Mouse (Mus musculus): ENCODE measurements around the gene Fuk. TPM values are rescaled to one million over a fixed set of nuclear protein-coding genes. Genes with fewer than 3 reads are reported as not detected.
"Not testable (repeated sequence)": the region's sequence is repeated elsewhere in the genome, so short reads cannot be mapped to it uniquely, and the experiment has no call there.

Gene Fuk
- polyA plus RNA-seq, 1 experiment from 2014 or later: 4.8 TPM

DNA sequence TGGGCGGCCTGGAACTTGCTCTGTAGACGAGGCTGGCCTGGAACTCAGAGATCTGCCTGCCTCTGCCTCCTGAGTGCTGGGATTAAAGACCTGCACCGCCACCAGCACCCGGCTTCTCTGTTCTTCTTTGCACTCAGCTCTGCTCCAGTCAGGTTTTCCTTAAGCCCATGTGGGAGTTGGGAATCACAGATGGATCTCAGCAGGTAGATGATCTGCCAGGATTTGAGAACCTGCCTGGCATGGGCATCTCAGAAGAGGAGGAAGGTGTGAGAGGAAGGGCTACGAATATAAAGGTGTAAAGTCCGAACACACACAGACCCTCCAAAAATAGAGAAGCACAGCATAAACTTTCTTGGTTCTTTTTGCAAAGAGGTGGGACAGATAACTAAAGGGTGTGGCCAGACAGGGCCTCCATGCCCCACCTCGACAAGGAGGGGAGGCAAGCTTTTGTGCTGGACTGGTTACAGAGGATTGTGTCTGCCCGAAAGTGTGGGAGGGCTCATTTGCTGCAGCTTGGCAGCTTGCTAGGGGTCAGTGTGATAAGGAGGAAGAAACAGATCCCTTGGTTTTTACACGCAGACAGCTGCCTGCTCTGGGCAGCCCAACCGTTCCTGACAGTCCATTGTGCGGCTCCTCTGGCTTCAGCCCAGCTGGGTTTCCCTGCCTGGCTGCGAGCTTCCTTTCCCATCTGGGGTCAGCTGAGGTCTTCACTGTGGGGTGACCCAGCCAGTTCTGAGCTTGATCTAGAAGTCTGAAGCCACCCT lies 29.1 kb upstream of the Fuk start:
- no peak overlapping the region; the same call in 1 of the 2 replicates for H3K9ac ChIP-seq
- no peaks in the 10 kb centered on the region for H3K36me3 ChIP-seq
- no peaks in the 10 kb centered on the region for H3K27me3 ChIP-seq
- H3K4me1 ChIP-seq (replicated peaks): peaks cover 26% of the 10 kb centered on the region
- peak; percentile 89 for ATAC-seq (replicated peaks; ENCODE audit: insufficient number of reproducible peaks, insufficient read depth, low FRiP score, low read depth)
- peak overlapping the region; percentile 25 for H3K27ac ChIP-seq
- H3K4me2 ChIP-seq: peak overlapping the region; percentile 17; the same call in 1 of the 2 replicates
- no peaks in the 10 kb centered on the region for H3K9me3 ChIP-seq (replicated peaks)
- 42% methylated on average over 12 of the region's 12 CpGs for WGBS
- H3K4me3 ChIP-seq: no peak overlapping the region

DNA sequence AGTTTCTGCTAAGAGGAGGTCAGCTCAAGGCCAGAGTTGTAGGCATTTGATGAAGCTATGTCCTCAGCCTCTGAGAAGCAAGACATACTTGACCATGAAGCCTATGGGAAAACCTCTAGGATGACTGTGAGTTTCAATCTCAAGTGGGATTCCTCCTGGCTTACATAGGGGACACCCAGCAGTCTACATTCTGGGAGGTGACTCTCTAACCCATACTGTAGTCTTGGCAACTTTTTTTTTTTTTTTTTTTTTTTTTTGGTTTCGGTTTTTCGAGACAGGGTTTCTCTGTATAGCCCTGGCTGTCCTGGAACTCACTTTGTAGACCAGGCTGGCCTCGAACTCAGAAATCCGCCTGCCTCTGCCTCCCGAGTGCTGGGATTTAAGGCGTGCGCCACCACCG lies 27.4 kb upstream of the Fuk start:
- H3K9ac ChIP-seq; H3K4me3 ChIP-seq; ATAC-seq (replicated peaks; ENCODE audit: insufficient number of reproducible peaks, insufficient read depth, low FRiP score, low read depth); H3K27ac ChIP-seq; H3K4me2 ChIP-seq; H3K36me3 ChIP-seq; H3K27me3 ChIP-seq; H3K9me3 ChIP-seq (replicated peaks): not testable (repeated sequence)
- WGBS: 89% methylated on average over 8 of the region's 8 CpGs
- peaks cover 27% of the 10 kb centered on the region for H3K4me1 ChIP-seq (replicated peaks)

DNA sequence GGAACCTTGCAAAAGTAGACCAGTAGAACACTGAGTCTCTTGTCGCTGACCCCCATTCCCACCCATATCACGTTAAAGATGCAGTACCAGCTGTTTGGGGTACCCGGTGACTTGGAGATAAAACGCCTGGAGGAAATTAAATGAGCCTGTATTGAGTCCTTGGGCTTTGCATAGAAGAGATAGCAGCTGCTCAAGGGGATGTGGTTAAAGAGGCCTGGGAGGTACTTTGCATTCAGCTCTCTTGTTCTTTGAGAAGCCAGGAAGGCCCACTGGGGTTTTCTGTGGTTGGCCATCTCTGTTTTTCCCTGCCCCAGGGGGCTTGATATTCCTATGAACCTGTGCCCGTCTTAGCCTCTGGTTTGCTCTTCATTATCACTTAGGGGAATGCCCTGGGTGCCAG lies 26.8 kb upstream of the Fuk start:
- no peak for ATAC-seq (replicated peaks; ENCODE audit: insufficient number of reproducible peaks, insufficient read depth, low FRiP score, low read depth)
- Histone ChIP-seq H3K9ac (no peak overlapping the region), H3K4me3 (no peak overlapping the region), H3K4me2 (no peak overlapping the region), H3K36me3 (no peaks in the 10 kb centered on the region), H3K27ac (no peak overlapping the region), H3K4me1 (replicated peaks) (peaks cover 27% of the 10 kb centered on the region), H3K9me3 (replicated peaks) (no peaks in the 10 kb centered on the region), H3K27me3 (no peaks in the 10 kb centered on the region)
- WGBS: 52% methylated on average over 5 of the region's 5 CpGs

DNA sequence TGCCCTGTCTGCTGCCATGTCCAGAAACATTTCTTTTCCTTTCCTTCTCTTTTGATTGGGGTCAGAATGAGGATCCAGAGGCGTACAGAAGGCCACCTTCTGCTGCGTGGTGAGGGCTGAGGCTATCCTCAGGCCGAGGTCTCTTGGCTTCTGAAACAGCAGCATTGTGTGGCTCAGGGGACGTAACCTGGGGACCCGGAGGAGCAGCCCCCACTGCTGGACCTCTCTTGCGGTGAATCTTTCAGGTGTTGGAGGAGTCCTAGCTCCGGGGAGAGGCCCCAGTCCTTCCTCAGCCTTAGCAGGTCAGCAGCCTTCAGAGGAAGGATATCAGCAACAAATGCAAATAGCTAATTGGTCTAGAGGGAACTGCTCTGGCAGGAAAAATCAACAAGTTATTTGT lies 26.1 kb upstream of the Fuk start:
- Histone ChIP-seq H3K36me3 (no peaks in the 10 kb centered on the region), H3K27me3 (no peaks in the 10 kb centered on the region), H3K9me3 (replicated peaks) (no peaks in the 10 kb centered on the region), H3K9ac (no peak overlapping the region), H3K4me1 (replicated peaks) (peaks cover 27% of the 10 kb centered on the region), H3K4me3 (no peak overlapping the region), H3K27ac (no peak overlapping the region), H3K4me2 (no peak overlapping the region)
- 76% methylated on average over 7 of the region's 7 CpGs for WGBS
- ATAC-seq (replicated peaks; ENCODE audit: insufficient number of reproducible peaks, insufficient read depth, low FRiP score, low read depth): no peak

DNA sequence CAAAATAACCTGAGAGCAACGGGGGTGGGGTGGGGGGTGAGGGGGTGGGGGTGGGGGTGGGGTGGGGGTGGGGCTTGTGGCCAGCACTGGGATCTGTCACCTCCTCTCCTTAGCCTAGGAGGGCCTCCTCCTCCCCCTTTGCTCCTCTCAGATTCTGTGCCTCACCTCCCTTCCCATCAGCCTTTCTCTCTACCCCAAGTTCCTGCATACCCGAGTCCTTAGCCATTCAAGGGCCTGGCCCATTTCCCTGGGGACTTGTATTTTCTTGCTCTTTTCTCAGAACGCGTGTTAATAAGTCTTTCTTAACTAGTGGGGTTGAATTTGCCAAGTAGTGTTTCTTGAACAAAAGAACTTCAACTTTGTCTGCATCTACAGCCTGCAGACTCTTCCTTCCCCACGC lies 24.4 kb upstream of the Fuk start:
- Histone ChIP-seq H3K36me3 (no peaks in the 10 kb centered on the region), H3K4me3 (no peak overlapping the region), H3K4me2 (no peak overlapping the region), H3K9ac (no peak overlapping the region), H3K9me3 (replicated peaks) (no peaks in the 10 kb centered on the region), H3K27me3 (no peaks in the 10 kb centered on the region), H3K4me1 (replicated peaks) (peaks cover 24% of the 10 kb centered on the region), H3K27ac (no peak overlapping the region)
- 44% methylated on average over 5 of the region's 5 CpGs for WGBS
- no peak for ATAC-seq (replicated peaks; ENCODE audit: insufficient number of reproducible peaks, insufficient read depth, low FRiP score, low read depth)

DNA sequence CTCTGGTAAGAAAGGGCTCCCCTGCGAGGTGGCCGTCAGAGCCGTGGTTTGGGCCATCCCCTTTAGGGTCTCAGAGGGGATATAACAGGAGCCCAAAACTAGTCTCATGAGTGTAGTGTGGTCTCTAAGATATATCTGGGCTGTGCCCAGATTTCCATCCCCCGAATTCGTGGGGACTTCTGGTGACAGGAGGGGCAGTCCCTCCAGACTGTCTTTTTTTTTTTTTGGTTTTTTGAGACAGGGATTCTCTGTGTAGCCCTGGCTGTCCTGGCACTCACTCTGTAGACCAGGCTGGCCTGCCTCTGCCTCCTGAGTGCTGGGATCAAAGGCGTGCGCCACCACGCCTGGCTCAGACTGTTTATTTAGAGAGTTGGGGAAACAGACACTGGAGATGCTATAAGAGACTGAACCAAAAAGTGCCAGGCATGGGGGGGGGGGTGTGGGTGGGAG lies 23.4 kb upstream of the Fuk start:
- Histone ChIP-seq H3K4me3 (no peak overlapping the region), H3K9me3 (replicated peaks) (no peaks in the 10 kb centered on the region), H3K36me3 (no peaks in the 10 kb centered on the region), H3K27ac (no peak overlapping the region), H3K27me3 (no peaks in the 10 kb centered on the region), H3K4me2 (no peak overlapping the region), H3K4me1 (replicated peaks) (peaks cover 24% of the 10 kb centered on the region), H3K9ac (no peak overlapping the region)
- ATAC-seq (replicated peaks; ENCODE audit: insufficient number of reproducible peaks, insufficient read depth, low FRiP score, low read depth): no peak
- WGBS: 71% methylated on average over 8 of the region's 8 CpGs

DNA sequence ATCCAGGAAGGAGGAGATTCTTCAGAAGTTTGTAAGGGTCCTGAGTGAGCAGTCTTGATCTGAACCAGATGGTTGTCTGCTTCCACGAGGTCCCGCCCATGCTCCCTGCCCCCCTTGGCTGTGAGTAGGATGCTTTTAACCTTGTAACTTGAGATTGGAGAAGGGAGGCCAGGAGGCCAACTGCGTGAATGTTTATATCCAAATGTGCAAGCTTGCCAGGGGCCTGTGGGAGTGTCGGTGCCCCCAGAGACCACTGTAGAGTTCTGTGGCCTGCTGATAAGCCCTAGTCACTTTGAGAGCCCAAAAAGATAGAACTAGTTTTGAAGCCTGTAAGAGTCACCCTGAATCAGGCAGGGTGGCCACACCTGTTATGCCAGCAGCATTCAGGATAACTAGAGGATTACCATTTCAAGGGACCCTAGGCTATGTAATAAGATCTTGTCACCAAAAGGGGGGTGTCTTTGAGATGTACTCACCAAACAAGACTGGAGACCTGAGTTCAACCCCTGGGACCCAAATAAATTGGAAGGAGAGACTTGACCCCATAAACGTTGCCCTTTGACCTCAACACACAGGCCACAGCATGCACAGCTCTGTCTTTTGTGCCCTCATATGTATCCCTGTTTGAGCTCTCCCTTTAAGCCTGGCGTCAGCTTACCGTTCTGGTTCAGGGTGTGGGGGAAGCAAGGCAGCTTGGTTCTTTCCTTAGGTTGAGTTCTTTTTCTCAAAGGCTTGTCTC lies 19.4 kb upstream of the Fuk start:
- Histone ChIP-seq H3K4me3 (peak overlapping the region; percentile 84), H3K9me3 (replicated peaks) (no peaks in the 10 kb centered on the region), H3K9ac (peak overlapping the region; percentile 94; the same call in 1 of the 2 replicates), H3K4me2 (peak overlapping the region; percentile 73), H3K4me1 (replicated peaks) (peaks cover 26% of the 10 kb centered on the region), H3K27ac (no peak overlapping the region), H3K36me3 (no peaks in the 10 kb centered on the region), H3K27me3 (no peaks in the 10 kb centered on the region)
- 31% methylated on average over 7 of the region's 7 CpGs for WGBS
- ATAC-seq (replicated peaks; ENCODE audit: insufficient number of reproducible peaks, insufficient read depth, low FRiP score, low read depth): no peak

DNA sequence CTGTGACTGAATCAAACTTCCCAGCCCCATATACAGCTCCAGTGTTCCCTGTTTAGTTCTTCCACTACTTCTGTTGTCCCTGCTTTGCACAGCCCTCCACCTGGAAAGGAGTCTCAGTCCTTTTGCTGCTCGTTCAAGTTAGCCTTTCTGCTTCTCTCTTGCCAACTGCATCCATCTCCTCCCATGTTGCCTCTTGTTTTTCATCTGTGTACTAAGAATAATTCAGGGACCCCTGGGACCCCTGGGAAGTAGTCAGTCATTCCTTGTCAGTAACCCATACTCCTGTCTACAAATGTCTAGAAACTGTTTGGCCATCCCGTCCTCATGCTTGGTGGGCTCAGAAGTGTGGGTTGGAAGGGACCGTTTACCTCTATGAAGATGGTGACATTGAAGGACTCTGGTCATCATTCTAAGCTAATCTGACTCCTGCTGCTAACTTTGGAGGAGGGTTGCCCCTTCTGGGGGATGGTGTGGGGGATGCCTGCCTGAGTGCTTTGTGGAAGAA lies 18.5 kb upstream of the Fuk start:
- Histone ChIP-seq H3K4me1 (replicated peaks) (peaks cover 22% of the 10 kb centered on the region), H3K4me2 (peak overlapping the region; percentile 73), H3K27ac (peak overlapping the region; percentile 81), H3K9ac (peak overlapping the region; percentile 94), H3K27me3 (no peaks in the 10 kb centered on the region), H3K9me3 (replicated peaks) (no peaks in the 10 kb centered on the region), H3K4me3 (peak overlapping the region; percentile 84), H3K36me3 (no peaks in the 10 kb centered on the region)
- ATAC-seq (replicated peaks; ENCODE audit: insufficient number of reproducible peaks, insufficient read depth, low FRiP score, low read depth): no peak
- 17% methylated on average over 3 of the region's 3 CpGs for WGBS

DNA sequence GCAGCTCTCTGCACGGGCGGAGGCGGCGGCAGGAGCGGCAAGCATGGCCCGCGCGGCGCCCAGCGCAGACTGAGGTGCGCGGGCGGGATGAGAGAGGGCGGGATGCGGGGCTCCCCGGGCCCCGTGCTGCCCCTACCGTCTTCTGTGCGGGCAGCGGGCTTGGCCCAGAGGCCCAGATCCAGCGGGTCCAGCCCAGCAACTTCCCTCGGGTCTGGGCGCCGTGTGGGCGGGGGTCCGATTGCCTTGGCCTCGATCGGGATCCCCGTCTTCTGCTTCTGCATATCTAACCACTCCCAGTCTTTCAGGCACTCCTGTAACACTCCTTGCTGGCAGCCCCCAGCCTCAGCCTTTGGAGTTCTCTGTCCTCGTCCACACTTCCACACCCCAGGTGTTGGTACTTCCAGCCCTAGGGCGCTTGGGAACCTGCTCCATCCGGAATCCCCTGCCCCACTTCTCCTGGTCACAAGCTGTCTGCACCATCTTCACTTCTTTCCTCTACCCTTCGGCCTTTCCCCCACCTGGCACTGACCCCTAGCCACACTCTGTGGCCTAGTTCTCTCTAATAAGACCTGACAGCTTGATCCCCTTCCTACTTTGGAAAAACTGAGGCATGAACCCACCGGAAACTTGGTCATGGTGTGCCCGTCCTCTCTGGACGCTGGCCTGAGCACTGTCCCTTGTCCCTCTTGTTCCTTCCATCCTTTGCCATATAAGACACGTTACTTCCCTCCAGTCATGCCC lies 17.9 kb upstream of the Fuk start:
- no peaks in the 10 kb centered on the region for H3K27me3 ChIP-seq
- peak overlapping the region; percentile 81 for H3K27ac ChIP-seq
- peak overlapping the region; percentile 94 for H3K9ac ChIP-seq
- H3K4me1 ChIP-seq (replicated peaks): peaks cover 22% of the 10 kb centered on the region
- peak; percentile 6; the same call in 1 of the 2 replicates for ATAC-seq (replicated peaks; ENCODE audit: insufficient number of reproducible peaks, insufficient read depth, low FRiP score, low read depth)
- 2% methylated on average over 37 of the region's 37 CpGs for WGBS
- H3K4me2 ChIP-seq: peak overlapping the region; percentile 73
- peak overlapping the region; percentile 84 for H3K4me3 ChIP-seq
- no peaks in the 10 kb centered on the region for H3K9me3 ChIP-seq (replicated peaks)
- no peaks in the 10 kb centered on the region for H3K36me3 ChIP-seq

DNA sequence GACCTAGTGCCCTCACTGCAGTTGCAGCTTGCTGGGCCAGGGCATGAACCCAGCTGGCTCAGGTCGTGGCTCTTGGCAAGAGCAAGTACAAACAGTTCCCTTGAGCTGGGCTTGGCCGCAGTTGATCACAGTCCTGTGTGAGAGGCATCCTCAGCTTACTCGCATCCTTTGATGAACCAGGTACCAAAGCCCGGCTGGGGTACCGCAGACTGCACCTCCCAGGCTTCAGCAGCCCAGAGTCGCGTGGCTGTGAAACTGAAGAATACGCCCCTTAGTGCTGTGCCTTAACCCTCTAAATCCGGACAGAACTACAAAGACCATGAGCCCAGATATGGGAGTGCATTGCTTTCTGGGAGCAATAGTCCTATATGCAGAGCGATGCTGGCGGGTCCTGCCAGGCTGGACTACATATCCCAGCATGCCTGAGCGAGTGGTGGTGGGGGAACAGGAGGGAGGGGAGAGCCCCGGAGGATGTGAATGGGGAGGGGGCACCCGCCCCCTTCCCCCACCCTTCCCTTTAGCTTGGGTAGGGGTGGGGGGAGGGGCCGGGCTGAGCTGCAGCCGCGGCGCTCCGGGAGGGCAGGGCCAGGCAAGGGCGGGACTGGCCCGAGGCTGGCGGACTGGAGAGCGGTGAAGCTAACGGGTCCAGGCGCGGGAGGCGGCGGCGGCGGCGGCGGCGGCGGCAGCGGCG lies 17.2 kb upstream of the Fuk start, which contains the start of gene St3gal2:
St3gal2 (plus strand) TSS at position 582 of the 691 bp plus-strand sequence.
- ATAC-seq (replicated peaks; ENCODE audit: insufficient number of reproducible peaks, insufficient read depth, low FRiP score, low read depth): peak; percentile 97
- Histone ChIP-seq H3K27ac (peak within 1 kb of the TSS; percentile 81), H3K4me3 (peak within 1 kb of the TSS; percentile 84), H3K9ac (peak within 1 kb of the TSS; percentile 94), H3K36me3 (no peaks in the 10 kb centered on the region), H3K9me3 (replicated peaks) (no peaks in the 10 kb centered on the region), H3K4me1 (replicated peaks) (peaks cover 22% of the 10 kb centered on the region), H3K4me2 (peak within 1 kb of the TSS; percentile 73), H3K27me3 (no peaks in the 10 kb centered on the region)
- under 1% methylated on average over 21 of the region's 36 CpGs for WGBS
